Mouse (Mus musculus) kidney, embryonic 14.5 days (tissue): ENCODE measurements around the gene Zbtb48. TPM values are rescaled to one million over a fixed set of nuclear protein-coding genes. Genes with fewer than 3 reads are reported as not detected.
"Not testable (repeated sequence)": the region's sequence is repeated elsewhere in the genome, so short reads cannot be mapped to it uniquely, and the experiment has no call there.

Source experiments
- ATAC-seq: fragments of 200-750 bp; cut with Nextera tagmentation; 2 replicates; pipeline ENCODE4 v1.8.0; 2017; ENCODE audit warnings: moderate number of reproducible peaks, mild to moderate bottlenecking, moderate TSS enrichment, moderate library complexity; ENCODE audit not compliant: low FRiP score, low TSS enrichment
- H3K27ac ChIP-seq: fragments of 300-500 bp; sonication (generic); 2 replicates; pipeline ENCODE4 v1.5.1; 2014; ENCODE audit warnings: low read depth, mild to moderate bottlenecking, low read length, moderate library complexity, mixed read lengths
- H3K27me3 ChIP-seq: fragments of 300-500 bp; sonication (generic); 2 replicates; pipeline ENCODE4 v1.6.1; 2014; ENCODE audit warnings: mild to moderate bottlenecking, low read length; ENCODE audit not compliant: control insufficient read depth, insufficient read depth
- H3K36me3 ChIP-seq: fragments of 300-500 bp; sonication (generic); 2 replicates; pipeline ENCODE4 v1.6.1; 2014; ENCODE audit warnings: low read length, mixed read lengths; ENCODE audit not compliant: control insufficient read depth, insufficient read depth
- H3K4me1 ChIP-seq: fragments of 300-500 bp; sonication (generic); 2 replicates; pipeline ENCODE4 v1.6.1; 2014; ENCODE audit warnings: low read length, mixed read lengths; ENCODE audit not compliant: control insufficient read depth, insufficient read depth
- H3K4me2 ChIP-seq: fragments of 300-500 bp; sonication (generic); replicated peaks from 2 replicates; pipeline ENCODE4 v1.6.1; 2014; ENCODE audit warnings: low read depth, mild to moderate bottlenecking, low read length
- H3K4me3 ChIP-seq: fragments of 300-500 bp; sonication (generic); 2 replicates; pipeline ENCODE4 v1.5.1; 2014; ENCODE audit warnings: mild to moderate bottlenecking, low read length
- H3K9ac ChIP-seq: fragments of 300-500 bp; sonication (generic); 2 replicates; pipeline ENCODE4 v1.6.1; 2014; ENCODE audit warnings: low read depth, mild to moderate bottlenecking, low read length, moderate library complexity
- H3K9me3 ChIP-seq: fragments of 300-500 bp; sonication (generic); 2 replicates; pipeline ENCODE4 v1.6.1; 2016; ENCODE audit warnings: low read length; ENCODE audit not compliant: control insufficient read depth
- WGBS: fragments of 180-500 bp; shearing (Covaris S2); extraction: QIAGEN DNeasy Blood & Tissue Kit; methylation state at CpG from one replicate; pipeline ENCODE4 v1.1.7; 2014; 5-methylcytosine and 5-hydroxymethylcytosine counted together
- polyA plus RNA-seq: library from polyadenylated mRNA; unstranded; fragments of >200 nt; fragmentation: Nextera tagmentation; extraction: Ambion mirVana; gene quantifications from 2 replicates; pipeline ENCODE4 v1.2.1, GENCODE M21; 2014

Zbtb48 gene
- polyA plus RNA-seq, 1 experiment from 2014 or later = 19.0 TPM

- peaks cover 14% of the 10 kb centered on the region for H3K4me1 ChIP-seq
- no peaks in the 10 kb centered on the region for H3K27me3 ChIP-seq
- no peaks in the 10 kb centered on the region for H3K9me3 ChIP-seq
- H3K4me3 ChIP-seq = peak within 1 kb of the TSS; percentile 100
- ATAC-seq = peak; percentile 43; the same call in 1 of the 2 replicates
- 45% methylated on average over 10 of the region's 10 CpGs for WGBS
- H3K9ac ChIP-seq = peak within 1 kb of the TSS; percentile 93
- H3K27ac ChIP-seq = no peak within 1 kb of the TSS
- H3K36me3 ChIP-seq = peaks cover 24% of the 10 kb centered on the region
- H3K4me2 ChIP-seq = peak within 1 kb of the TSS; percentile 92
These were observed 10.9 kb upstream of the Zbtb48 start, which contains the start of gene Tas1r1 for GRCm38 (mm10) chr4:152038225-152038984. Tas1r1 (minus strand) TSS chr4:152038568.

GRCm38 (mm10) chr4:152036464-152036863, 9.0 kb upstream of the Zbtb48 start:
- H3K27ac ChIP-seq, H3K9ac ChIP-seq, H3K27me3 ChIP-seq, H3K9me3 ChIP-seq, H3K4me2 ChIP-seq, H3K4me3 ChIP-seq, ATAC-seq, H3K36me3 ChIP-seq: not testable (repeated sequence)
- H3K4me1 ChIP-seq = peaks cover 12% of the 10 kb centered on the region
- WGBS = 87% methylated on average over 6 of the region's 6 CpGs

DNA sequence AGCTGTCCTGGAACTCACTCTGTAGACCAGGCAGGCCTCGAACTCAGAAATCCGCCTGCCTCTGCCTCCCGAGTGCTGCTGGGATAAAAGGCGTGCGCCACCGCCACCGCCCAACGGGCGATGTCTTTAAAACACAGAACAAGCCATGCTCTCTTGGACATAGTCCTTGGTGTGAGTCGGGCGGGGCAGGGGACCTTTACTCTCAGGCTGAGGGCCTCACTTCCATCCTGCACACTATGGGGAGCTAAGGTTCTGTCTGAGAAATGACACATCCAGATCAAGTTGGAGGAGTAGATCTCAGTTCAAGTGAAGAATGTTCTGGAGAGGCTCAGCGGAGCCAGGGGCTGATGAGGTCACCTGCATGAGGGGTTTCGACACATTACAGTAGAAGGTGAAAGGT, 5.5 kb upstream of the Zbtb48 start:
- peaks cover 5% of the 10 kb centered on the region for H3K4me1 ChIP-seq
- H3K4me3 ChIP-seq = no peak overlapping the region
- H3K9me3 ChIP-seq = no peaks in the 10 kb centered on the region
- WGBS = 92% methylated on average over 13 of the region's 13 CpGs
- no peak overlapping the region for H3K9ac ChIP-seq
- H3K27me3 ChIP-seq = no peaks in the 10 kb centered on the region
- H3K27ac ChIP-seq = no peak overlapping the region
- no peak for ATAC-seq
- no peaks in the 10 kb centered on the region for H3K36me3 ChIP-seq
- no peak overlapping the region for H3K4me2 ChIP-seq

- Histone ChIP-seq H3K36me3 (0 out of 2 replicates have a peak, but pooled peaks cover 3% of the 10 kb centered on the region), H3K4me3 (no peak overlapping the region), H3K4me1 (peaks cover 26% of the 10 kb centered on the region), H3K27me3 (no peaks in the 10 kb centered on the region), H3K27ac (no peak overlapping the region), H3K4me2 (no peak overlapping the region), H3K9ac (no peak overlapping the region), H3K9me3 (no peaks in the 10 kb centered on the region)
- no peak for ATAC-seq
- 67% methylated on average over 4 of the region's 4 CpGs for WGBS
These were observed 2.5 kb upstream of the Zbtb48 start for GRCm38 (mm10) chr4:152029997-152030396.

GRCm38 (mm10) chr4:152029087-152029486, 1.6 kb upstream of the Zbtb48 start:
- Histone ChIP-seq H3K4me1 (peaks cover 27% of the 10 kb centered on the region), H3K4me3 (no peak overlapping the region), H3K27me3 (no peaks in the 10 kb centered on the region), H3K36me3 (peaks cover 9% of the 10 kb centered on the region; the same call in 1 of the 2 replicates), H3K27ac (no peak overlapping the region), H3K9ac (no peak overlapping the region), H3K4me2 (no peak overlapping the region), H3K9me3 (no peaks in the 10 kb centered on the region)
- ATAC-seq = no peak
- WGBS = 54% methylated on average over 5 of the region's 5 CpGs

DNA sequence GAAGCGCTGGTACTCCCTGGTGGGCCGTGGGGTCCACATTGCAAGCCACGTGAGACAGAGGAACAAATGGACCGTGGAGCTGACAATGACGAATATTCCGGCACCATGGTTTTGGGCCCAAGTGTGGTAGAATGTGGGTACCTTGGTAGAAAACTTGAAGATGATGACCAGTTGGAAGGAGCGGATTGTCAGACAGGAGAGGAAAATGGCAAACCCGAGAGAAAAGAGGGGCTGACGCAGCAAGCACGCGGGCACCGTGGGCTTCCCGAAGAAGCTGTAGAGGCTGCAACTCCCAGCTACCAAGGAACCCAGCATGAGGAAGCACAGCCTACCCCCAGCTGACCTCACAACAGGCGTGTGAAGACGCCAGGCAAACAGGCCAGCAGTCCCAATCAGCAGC, 985 bp upstream of the Zbtb48 start:
- no peaks in the 10 kb centered on the region for H3K9me3 ChIP-seq
- no peak overlapping the region for H3K27ac ChIP-seq
- 62% methylated on average over 15 of the region's 15 CpGs for WGBS
- H3K9ac ChIP-seq = peak overlapping the region; percentile 60
- no peaks in the 10 kb centered on the region for H3K27me3 ChIP-seq
- ATAC-seq = no peak
- H3K4me2 ChIP-seq = peak overlapping the region; percentile 92
- H3K36me3 ChIP-seq = peaks cover 13% of the 10 kb centered on the region
- H3K4me1 ChIP-seq = peaks cover 27% of the 10 kb centered on the region
- peak overlapping the region; percentile 79; the same call in 1 of the 2 replicates for H3K4me3 ChIP-seq

DNA sequence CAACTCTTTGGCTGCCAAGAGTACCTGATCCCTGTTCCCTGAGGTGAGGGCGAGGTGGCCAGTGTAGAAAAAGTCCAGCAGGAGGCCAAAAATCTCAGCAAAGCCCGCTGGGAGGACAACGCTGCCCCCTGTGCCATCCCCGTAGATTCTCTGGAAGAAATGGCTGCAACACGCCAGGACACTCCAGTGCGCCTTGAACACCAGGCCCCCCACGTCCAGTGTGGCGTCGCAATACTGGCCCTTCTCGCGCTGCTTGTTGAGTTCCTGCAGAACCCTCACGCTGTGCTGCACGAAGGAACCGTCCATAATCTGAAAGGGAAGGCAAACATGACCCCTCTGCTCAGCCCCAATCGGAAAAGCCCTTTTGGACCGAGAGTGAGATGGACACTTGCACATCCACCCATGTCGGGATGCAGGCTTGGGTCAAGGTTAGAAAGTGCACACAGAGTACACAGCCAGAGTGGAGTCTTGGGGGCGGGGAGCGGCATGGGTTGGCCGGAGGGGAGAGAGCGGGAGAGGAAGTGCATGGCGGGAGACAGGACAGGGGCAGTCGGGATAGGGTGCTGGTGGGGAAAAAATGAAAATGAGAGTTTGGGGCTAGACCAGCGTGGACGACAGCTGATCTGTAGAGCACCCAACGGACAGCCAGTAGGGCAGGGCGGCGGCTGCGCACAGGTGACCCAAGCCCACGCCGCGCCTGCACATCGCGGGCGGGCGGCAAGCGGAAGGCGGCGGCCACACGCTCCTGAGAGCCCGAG, 541 bp downstream of the Zbtb48 start:
- Histone ChIP-seq H3K4me2 (peak overlapping the region; percentile 92), H3K9me3 (no peaks in the 10 kb centered on the region), H3K36me3 (peaks cover 28% of the 10 kb centered on the region), H3K4me3 (peak overlapping the region; percentile 79), H3K27me3 (no peaks in the 10 kb centered on the region), H3K9ac (peak overlapping the region; percentile 70), H3K27ac (peak overlapping the region; percentile 44; the same call in 1 of the 2 replicates), H3K4me1 (peaks cover 27% of the 10 kb centered on the region)
- peak; percentile 65 for ATAC-seq
- WGBS = 1% methylated on average over 39 of the region's 41 CpGs

GRCm38 (mm10) chr4:152024525-152024924, 2.9 kb downstream of the Zbtb48 start:
- H3K4me3 ChIP-seq = no peak overlapping the region
- H3K4me1 ChIP-seq = peaks cover 27% of the 10 kb centered on the region
- H3K36me3 ChIP-seq = peaks cover 52% of the 10 kb centered on the region
- no peaks in the 10 kb centered on the region for H3K9me3 ChIP-seq
- H3K27me3 ChIP-seq = no peaks in the 10 kb centered on the region
- no peak overlapping the region for H3K27ac ChIP-seq
- no peak for ATAC-seq
- WGBS = 93% methylated on average over 11 of the region's 11 CpGs
- H3K4me2 ChIP-seq = no peak overlapping the region
- no peak overlapping the region for H3K9ac ChIP-seq

- peaks cover 70% of the 10 kb centered on the region for H3K36me3 ChIP-seq
- peaks cover 21% of the 10 kb centered on the region for H3K4me1 ChIP-seq
- no peak overlapping the region for H3K27ac ChIP-seq
- ATAC-seq = no peak
- H3K4me3 ChIP-seq = no peak overlapping the region
- WGBS = 89% methylated on average over 8 of the region's 8 CpGs
- H3K9me3 ChIP-seq = no peaks in the 10 kb centered on the region
- no peak overlapping the region for H3K9ac ChIP-seq
- no peak overlapping the region for H3K4me2 ChIP-seq
- H3K27me3 ChIP-seq = no peaks in the 10 kb centered on the region
These were observed 5.0 kb downstream of the Zbtb48 start for GRCm38 (mm10) chr4:152022506-152022905.
